27 mouse cellular contexts compared by ENCODE assay signal in genomic region chr8:98403645-98404032, GRCm38 (mm10).
"Had no signal": no experiment of that assay in that cellular context is flagged by ENCODE, and none has a peak within 500 bp of the region (broad histone marks: within the 10 kb centered on the region; RNA-seq: fewer than 3 reads in every experiment).

No protein-coding gene starts in this region.

- H3K27me3 ChIP-seq: limb, embryonic 12.5 days; limb, embryonic 13.5 days; limb, embryonic 15.5 days; liver, embryonic 12.5 days; liver, embryonic 13.5 days; liver, embryonic 15.5 days; megakaryocyte, embryonic 14.5 days; midbrain, embryonic 12.5 days; midbrain, embryonic 13.5 days; midbrain, embryonic 15.5 days; neural tube, embryonic 12.5 days; neural tube, embryonic 13.5 days had no signal

- H3K9ac ChIP-seq: limb, embryonic 12.5 days; limb, embryonic 13.5 days; limb, embryonic 15.5 days; liver, embryonic 12.5 days; liver, embryonic 13.5 days; liver, embryonic 14.5 days; liver, embryonic 15.5 days; liver, postnatal 0 days; midbrain, embryonic 12.5 days; midbrain, embryonic 13.5 days; midbrain, embryonic 15.5 days; neural tube, embryonic 12.5 days; neural tube, embryonic 13.5 days had no signal

- H3K36me3 ChIP-seq: limb, embryonic 10.5 days; limb, embryonic 12.5 days; limb, embryonic 13.5 days; limb, embryonic 15.5 days; liver, embryonic 12.5 days; liver, embryonic 13.5 days; liver, embryonic 15.5 days; midbrain, embryonic 10.5 days; midbrain, embryonic 12.5 days; midbrain, embryonic 13.5 days; midbrain, embryonic 15.5 days; neural tube, embryonic 12.5 days; neural tube, embryonic 13.5 days had no signal

- H3K4me2 ChIP-seq: limb, embryonic 12.5 days; limb, embryonic 13.5 days; limb, embryonic 15.5 days; liver, embryonic 11.5 days; liver, embryonic 12.5 days; liver, embryonic 13.5 days; liver, embryonic 15.5 days; midbrain, embryonic 12.5 days; midbrain, embryonic 13.5 days; midbrain, embryonic 15.5 days; neural tube, embryonic 12.5 days; neural tube, embryonic 13.5 days had no signal

- H3K27ac ChIP-seq: left cerebral cortex, adult 2 months; limb, embryonic 10.5 days; limb, embryonic 12.5 days; limb, embryonic 13.5 days; limb, embryonic 15.5 days; liver, embryonic 12.5 days; liver, embryonic 13.5 days; liver, embryonic 14.5 days; liver, embryonic 15.5 days; macrophage; midbrain, embryonic 10.5 days; midbrain, embryonic 12.5 days; midbrain, embryonic 13.5 days; midbrain, embryonic 15.5 days; neural tube, embryonic 12.5 days; neural tube, embryonic 13.5 days had no signal

- H3K4me1 ChIP-seq: limb, embryonic 10.5 days; limb, embryonic 12.5 days; limb, embryonic 13.5 days; limb, embryonic 15.5 days; liver, embryonic 12.5 days; liver, embryonic 13.5 days; liver, embryonic 15.5 days; megakaryocyte, embryonic 14.5 days; midbrain, embryonic 10.5 days; midbrain, embryonic 12.5 days; midbrain, embryonic 13.5 days; midbrain, embryonic 15.5 days; neural tube, embryonic 12.5 days; neural tube, embryonic 13.5 days had no signal

- DNase-seq: liver; liver, embryonic 13.5 days; liver, postnatal 0 days; lung, adult 18-20 months; lung, adult 2 months; lung, postnatal 36 days; lung, postnatal 4 days had no signal

- H3K4me3 ChIP-seq: left cerebral cortex, adult 2 months; limb, embryonic 10.5 days; limb, embryonic 12.5 days; limb, embryonic 13.5 days; limb, embryonic 15.5 days; liver, embryonic 12.5 days; liver, embryonic 13.5 days; liver, embryonic 15.5 days; megakaryocyte, embryonic 14.5 days; midbrain, embryonic 10.5 days; midbrain, embryonic 12.5 days; midbrain, embryonic 13.5 days; midbrain, embryonic 15.5 days; myocyte; neural tube, embryonic 12.5 days; neural tube, embryonic 13.5 days had no signal

- ATAC-seq: liver, embryonic 12.5 days; liver, postnatal 0 days; lung, postnatal 0 days; midbrain, embryonic 13.5 days; midbrain, embryonic 15.5 days; midbrain, embryonic 16.5 days had no signal

- H3K9me3 ChIP-seq: limb, embryonic 10.5 days; limb, embryonic 12.5 days; limb, embryonic 13.5 days; limb, embryonic 15.5 days; liver, embryonic 12.5 days; liver, embryonic 13.5 days; liver, embryonic 15.5 days; megakaryocyte, embryonic 14.5 days; midbrain, embryonic 10.5 days; midbrain, embryonic 12.5 days; midbrain, embryonic 13.5 days; midbrain, embryonic 15.5 days; neural tube, embryonic 12.5 days; neural tube, embryonic 13.5 days had no signal
